Mouse (Mus musculus): ENCODE data around the gene Olfr1320. TPM values are rescaled to one million over a fixed set of nuclear protein-coding genes. Genes with fewer than 3 reads are reported as not detected.
"Not testable (repeated sequence)": the region's sequence is repeated elsewhere in the genome, so short reads cannot be mapped to it uniquely, and the experiment has no call there.

Gene Olfr1320
- not detected in 2 replicates for polyA plus RNA-seq (2015; fragmentation: Nextera tagmentation; extraction: Ambion mirVana)

DNA sequence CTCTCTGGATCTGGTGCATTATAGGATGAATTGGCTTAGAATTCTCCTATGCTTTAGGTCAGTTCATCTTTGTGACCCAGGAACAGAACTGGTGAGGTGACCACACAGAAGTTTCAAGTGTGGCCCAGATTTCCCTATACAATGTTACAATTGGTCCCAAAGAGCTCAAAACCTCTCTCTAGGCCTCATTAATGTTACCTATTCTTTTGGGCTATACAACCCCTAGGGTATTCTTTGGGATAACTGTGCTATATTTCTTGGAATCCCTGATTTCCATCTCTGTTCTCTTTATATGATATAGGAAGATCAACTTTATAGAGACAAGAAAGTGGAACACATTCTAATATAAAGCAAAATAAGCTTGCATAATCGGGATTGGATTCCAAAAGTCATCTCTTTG is at the start of gene Olfr1320:
Gene Olfr1320, plus strand, starts transcription at position 301 of the 400 bp plus-strand sequence.
- no peak for ATAC-seq (ENCODE audit: low FRiP score)
- no peaks in the 10 kb centered on the region for H3K9me3 ChIP-seq (replicated peaks)
- H3K4me1 ChIP-seq = no peaks in the 10 kb centered on the region
- 76% methylated on average over 1 of the region's 1 CpGs for WGBS
- no peak within 1 kb of the TSS for H3K27ac ChIP-seq (replicated peaks)
- no peaks in the 10 kb centered on the region for H3K36me3 ChIP-seq
- no peaks in the 10 kb centered on the region for H3K27me3 ChIP-seq (replicated peaks)
- no peak within 1 kb of the TSS for H3K9ac ChIP-seq (replicated peaks)
- H3K4me2 ChIP-seq = no peak within 1 kb of the TSS
- no peak within 1 kb of the TSS for H3K4me3 ChIP-seq (replicated peaks)

DNA sequence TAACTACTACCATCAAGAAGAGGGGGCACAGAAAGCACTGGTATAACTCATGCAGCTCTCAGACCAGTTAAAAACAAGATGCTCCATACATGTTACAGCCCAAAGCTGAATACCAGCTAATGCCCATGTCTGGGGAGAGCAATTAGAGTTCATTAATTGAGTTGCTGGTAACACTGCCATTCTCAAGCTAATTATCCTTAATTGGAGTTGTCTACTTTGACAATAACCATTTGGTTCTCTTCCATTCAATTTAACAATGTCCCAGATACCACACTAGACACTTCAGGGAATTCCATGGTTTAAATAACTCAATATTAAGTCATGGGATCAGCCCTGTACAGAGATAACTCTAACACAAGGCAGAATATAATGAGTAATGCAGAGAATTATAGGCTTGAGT is 44.6 kb upstream of the Olfr1320 start:
- H3K4me2 ChIP-seq = no peak overlapping the region
- no peaks in the 10 kb centered on the region for H3K9me3 ChIP-seq (replicated peaks)
- no peak overlapping the region for H3K9ac ChIP-seq (replicated peaks)
- H3K36me3 ChIP-seq = no peaks in the 10 kb centered on the region
- H3K4me3 ChIP-seq (replicated peaks) = no peak overlapping the region
- H3K27ac ChIP-seq (replicated peaks) = no peak overlapping the region
- no peaks in the 10 kb centered on the region for H3K27me3 ChIP-seq (replicated peaks)
- no peak for ATAC-seq (ENCODE audit: low FRiP score)
- no peaks in the 10 kb centered on the region for H3K4me1 ChIP-seq

DNA sequence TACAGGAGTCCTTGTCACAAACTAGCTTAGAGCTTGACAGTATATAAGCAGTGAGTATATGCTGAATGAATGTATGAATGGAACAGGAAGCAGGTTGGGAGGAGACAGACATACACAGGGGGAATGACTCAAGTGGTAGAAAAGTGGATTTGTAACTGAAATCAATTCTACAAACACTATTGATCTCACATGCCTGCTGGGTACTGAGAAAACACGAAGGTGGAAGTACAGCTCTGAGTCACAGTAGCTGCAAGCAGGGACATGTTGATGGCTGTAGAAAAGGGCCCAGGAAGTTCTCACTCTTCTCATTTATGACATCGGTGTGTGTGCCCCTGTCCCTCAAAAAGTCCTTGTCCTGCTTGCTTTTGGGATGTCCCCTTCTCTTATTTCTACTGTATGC is 40.9 kb upstream of the Olfr1320 start:
- no peaks in the 10 kb centered on the region for H3K4me1 ChIP-seq
- no peak overlapping the region for H3K27ac ChIP-seq (replicated peaks)
- no peaks in the 10 kb centered on the region for H3K27me3 ChIP-seq (replicated peaks)
- no peak overlapping the region for H3K4me2 ChIP-seq
- H3K4me3 ChIP-seq (replicated peaks) = no peak overlapping the region
- no peaks in the 10 kb centered on the region for H3K9me3 ChIP-seq (replicated peaks)
- ATAC-seq (ENCODE audit: low FRiP score) = no peak
- 79% methylated on average over 2 of the region's 2 CpGs for WGBS
- no peaks in the 10 kb centered on the region for H3K36me3 ChIP-seq
- no peak overlapping the region for H3K9ac ChIP-seq (replicated peaks)

DNA sequence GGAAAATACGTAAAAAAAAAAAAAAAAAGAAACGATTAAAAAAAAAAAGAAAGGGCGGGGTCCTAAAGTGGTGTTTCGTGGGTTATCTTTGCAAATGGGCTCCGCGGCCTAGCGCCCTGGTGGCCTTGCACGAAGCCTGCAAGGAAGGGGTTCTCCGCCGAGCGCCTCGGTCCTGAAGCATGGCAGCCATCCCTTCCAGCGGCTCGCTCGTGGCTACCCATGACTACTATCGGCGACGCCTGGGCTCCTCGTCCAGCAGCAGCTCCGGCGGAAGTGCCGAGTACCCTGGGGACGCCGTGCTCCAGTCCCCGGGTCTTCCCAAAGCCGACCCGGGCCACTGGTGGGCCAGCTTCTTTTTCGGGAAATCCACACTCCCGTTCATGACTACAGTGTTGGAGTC is 11.4 kb upstream of the Olfr1320 start:
- ATAC-seq (ENCODE audit: low FRiP score); H3K4me2 ChIP-seq; H3K4me1 ChIP-seq; H3K9me3 ChIP-seq (replicated peaks); H3K9ac ChIP-seq (replicated peaks); H3K27me3 ChIP-seq (replicated peaks); H3K27ac ChIP-seq (replicated peaks); H3K4me3 ChIP-seq (replicated peaks); H3K36me3 ChIP-seq: not testable (repeated sequence)
- 93% methylated on average over 28 of the region's 29 CpGs for WGBS

Other genes starting within 250 kb of the Olfr1320 start
- gene Arhgap36, start 208.4 kb upstream of the Olfr1320 start, polyA plus RNA-seq (2015; fragmentation: Nextera tagmentation; extraction: Ambion mirVana) = 9.8 and 13.8 TPM in 2 replicates
- gene Olfr1321, start 62.7 kb downstream of the Olfr1320 start, polyA plus RNA-seq (2015; fragmentation: Nextera tagmentation; extraction: Ambion mirVana) = not detected in 2 replicates
- 9.1 and 9.6 TPM in 2 replicates for gene Igsf1, start 125.4 kb downstream of the Olfr1320 start, polyA plus RNA-seq (2015; fragmentation: Nextera tagmentation; extraction: Ambion mirVana)
- gene Olfr1322, start 219.2 kb downstream of the Olfr1320 start, polyA plus RNA-seq (2015; fragmentation: Nextera tagmentation; extraction: Ambion mirVana) = not detected in 2 replicates

All from neural tube, embryonic 15.5 days (tissue).